Mouse (Mus musculus): ENCODE data around the gene Rasgef1b. TPM values are rescaled to one million over a fixed set of nuclear protein-coding genes. Genes with fewer than 3 reads are reported as not detected.

The Rasgef1b gene
- polyA plus RNA-seq, 1 experiment from 2014 or later: 115 TPM

GRCm38 (mm10) chr5:99332021-99332420 is 396.8 kb downstream of the Rasgef1b start:
- Histone ChIP-seq H3K9me3 (no peaks in the 10 kb centered on the region), H3K4me2 (replicated peaks) (no peak overlapping the region), H3K9ac (replicated peaks) (no peak overlapping the region), H3K36me3 (no peaks in the 10 kb centered on the region), H3K4me1 (no peaks in the 10 kb centered on the region), H3K4me3 (no peak overlapping the region), H3K27ac (replicated peaks) (no peak overlapping the region), H3K27me3 (no peaks in the 10 kb centered on the region)
- ATAC-seq (replicated peaks): no peak
- WGBS: 93% methylated on average over 2 of the region's 2 CpGs

GRCm38 (mm10) chr5:99329065-99329464 is 399.8 kb downstream of the Rasgef1b start:
- no peaks in the 10 kb centered on the region for H3K9me3 ChIP-seq
- no peak for ATAC-seq (replicated peaks)
- H3K4me1 ChIP-seq: no peaks in the 10 kb centered on the region
- no peak overlapping the region for H3K27ac ChIP-seq (replicated peaks)
- no peak overlapping the region for H3K4me2 ChIP-seq (replicated peaks)
- H3K9ac ChIP-seq (replicated peaks): no peak overlapping the region
- H3K36me3 ChIP-seq: no peaks in the 10 kb centered on the region
- no peaks in the 10 kb centered on the region for H3K27me3 ChIP-seq
- H3K4me3 ChIP-seq: no peak overlapping the region
- 69% methylated on average over 6 of the region's 6 CpGs for WGBS

GRCm38 (mm10) chr5:99327019-99327418 is 401.8 kb downstream of the Rasgef1b start:
- Histone ChIP-seq H3K36me3 (no peaks in the 10 kb centered on the region), H3K27ac (replicated peaks) (no peak overlapping the region), H3K4me1 (no peaks in the 10 kb centered on the region), H3K9me3 (no peaks in the 10 kb centered on the region), H3K27me3 (no peaks in the 10 kb centered on the region), H3K4me3 (no peak overlapping the region), H3K9ac (replicated peaks) (no peak overlapping the region), H3K4me2 (replicated peaks) (no peak overlapping the region)
- 83% methylated on average over 2 of the region's 2 CpGs for WGBS
- ATAC-seq (replicated peaks): no peak

- no peak overlapping the region for H3K4me3 ChIP-seq
- no peaks in the 10 kb centered on the region for H3K9me3 ChIP-seq
- H3K9ac ChIP-seq (replicated peaks): no peak overlapping the region
- H3K27ac ChIP-seq (replicated peaks): no peak overlapping the region
- H3K4me2 ChIP-seq (replicated peaks): no peak overlapping the region
- no peaks in the 10 kb centered on the region for H3K36me3 ChIP-seq
- no peaks in the 10 kb centered on the region for H3K27me3 ChIP-seq
- H3K4me1 ChIP-seq: no peaks in the 10 kb centered on the region
- ATAC-seq (replicated peaks): no peak
These were observed 403.6 kb downstream of the Rasgef1b start for GRCm38 (mm10) chr5:99325301-99325700.

- H3K4me1 ChIP-seq: no peaks in the 10 kb centered on the region
- H3K4me2 ChIP-seq (replicated peaks): no peak overlapping the region
- no peak for ATAC-seq (replicated peaks)
- WGBS: 77% methylated on average over 4 of the region's 4 CpGs
- no peaks in the 10 kb centered on the region for H3K27me3 ChIP-seq
- H3K27ac ChIP-seq (replicated peaks): no peak overlapping the region
- no peak overlapping the region for H3K4me3 ChIP-seq
- H3K36me3 ChIP-seq: no peaks in the 10 kb centered on the region
- no peak overlapping the region for H3K9ac ChIP-seq (replicated peaks)
- no peaks in the 10 kb centered on the region for H3K9me3 ChIP-seq
These were observed 408.1 kb downstream of the Rasgef1b start for GRCm38 (mm10) chr5:99320783-99321182.

- H3K4me1 ChIP-seq: peaks cover 4% of the 10 kb centered on the region; the same call in 1 of the 2 replicates
- no peaks in the 10 kb centered on the region for H3K27me3 ChIP-seq
- H3K9me3 ChIP-seq: no peaks in the 10 kb centered on the region
- H3K27ac ChIP-seq (replicated peaks): no peak overlapping the region
- no peak overlapping the region for H3K9ac ChIP-seq (replicated peaks)
- H3K36me3 ChIP-seq: no peaks in the 10 kb centered on the region
- no peak overlapping the region for H3K4me3 ChIP-seq
- no peak overlapping the region for H3K4me2 ChIP-seq (replicated peaks)
- ATAC-seq (replicated peaks): no peak
- WGBS: 24% methylated on average over 4 of the region's 4 CpGs
These were observed 430.9 kb downstream of the Rasgef1b start for GRCm38 (mm10) chr5:99297939-99298338.

GRCm38 (mm10) chr5:99296348-99296747 is 432.5 kb downstream of the Rasgef1b start:
- no peaks in the 10 kb centered on the region for H3K27me3 ChIP-seq
- 83% methylated on average over 2 of the region's 2 CpGs for WGBS
- H3K27ac ChIP-seq (replicated peaks): no peak overlapping the region
- H3K36me3 ChIP-seq: no peaks in the 10 kb centered on the region
- H3K4me1 ChIP-seq: peaks cover 4% of the 10 kb centered on the region; the same call in 1 of the 2 replicates
- no peak overlapping the region for H3K9ac ChIP-seq (replicated peaks)
- H3K4me3 ChIP-seq: no peak overlapping the region
- no peak overlapping the region for H3K4me2 ChIP-seq (replicated peaks)
- H3K9me3 ChIP-seq: no peaks in the 10 kb centered on the region
- ATAC-seq (replicated peaks): no peak

GRCm38 (mm10) chr5:99292287-99292851 is 436.5 kb downstream of the Rasgef1b start:
- H3K9me3 ChIP-seq: no peaks in the 10 kb centered on the region
- H3K4me2 ChIP-seq (replicated peaks): no peak overlapping the region
- H3K4me1 ChIP-seq: peaks cover 4% of the 10 kb centered on the region; the same call in 1 of the 2 replicates
- H3K27ac ChIP-seq (replicated peaks): no peak overlapping the region
- H3K36me3 ChIP-seq: no peaks in the 10 kb centered on the region
- H3K4me3 ChIP-seq: no peak overlapping the region
- H3K9ac ChIP-seq (replicated peaks): no peak overlapping the region
- no peak for ATAC-seq (replicated peaks)
- no peaks in the 10 kb centered on the region for H3K27me3 ChIP-seq
- 77% methylated on average over 10 of the region's 10 CpGs for WGBS

GRCm38 (mm10) chr5:99291084-99291830 is 437.6 kb downstream of the Rasgef1b start:
- Histone ChIP-seq H3K27me3 (no peaks in the 10 kb centered on the region), H3K9me3 (no peaks in the 10 kb centered on the region), H3K27ac (replicated peaks) (no peak overlapping the region), H3K4me2 (replicated peaks) (no peak overlapping the region), H3K36me3 (no peaks in the 10 kb centered on the region), H3K9ac (replicated peaks) (no peak overlapping the region), H3K4me3 (no peak overlapping the region), H3K4me1 (peaks cover 4% of the 10 kb centered on the region; the same call in 1 of the 2 replicates)
- no peak for ATAC-seq (replicated peaks)
- WGBS: 82% methylated on average over 12 of the region's 12 CpGs

GRCm38 (mm10) chr5:99288262-99288661 is 440.6 kb downstream of the Rasgef1b start:
- no peaks in the 10 kb centered on the region for H3K36me3 ChIP-seq
- H3K27ac ChIP-seq (replicated peaks): no peak overlapping the region
- no peak overlapping the region for H3K4me2 ChIP-seq (replicated peaks)
- WGBS: 85% methylated on average over 4 of the region's 4 CpGs
- H3K27me3 ChIP-seq: no peaks in the 10 kb centered on the region
- ATAC-seq (replicated peaks): no peak
- no peak overlapping the region for H3K9ac ChIP-seq (replicated peaks)
- no peaks in the 10 kb centered on the region for H3K9me3 ChIP-seq
- no peak overlapping the region for H3K4me3 ChIP-seq
- H3K4me1 ChIP-seq: no peaks in the 10 kb centered on the region

GRCm38 (mm10) chr5:99287647-99288185 is 441.1 kb downstream of the Rasgef1b start:
- H3K9ac ChIP-seq (replicated peaks): no peak overlapping the region
- ATAC-seq (replicated peaks): no peak
- no peak overlapping the region for H3K4me2 ChIP-seq (replicated peaks)
- H3K36me3 ChIP-seq: no peaks in the 10 kb centered on the region
- H3K27ac ChIP-seq (replicated peaks): no peak overlapping the region
- WGBS: 89% methylated on average over 6 of the region's 6 CpGs
- no peaks in the 10 kb centered on the region for H3K9me3 ChIP-seq
- no peak overlapping the region for H3K4me3 ChIP-seq
- no peaks in the 10 kb centered on the region for H3K27me3 ChIP-seq
- no peaks in the 10 kb centered on the region for H3K4me1 ChIP-seq

GRCm38 (mm10) chr5:99286575-99286974 is 442.3 kb downstream of the Rasgef1b start:
- no peaks in the 10 kb centered on the region for H3K36me3 ChIP-seq
- no peaks in the 10 kb centered on the region for H3K4me1 ChIP-seq
- no peaks in the 10 kb centered on the region for H3K27me3 ChIP-seq
- H3K27ac ChIP-seq (replicated peaks): no peak overlapping the region
- WGBS: 90% methylated on average over 6 of the region's 6 CpGs
- no peak overlapping the region for H3K9ac ChIP-seq (replicated peaks)
- H3K4me3 ChIP-seq: no peak overlapping the region
- H3K4me2 ChIP-seq (replicated peaks): no peak overlapping the region
- ATAC-seq (replicated peaks): no peak
- no peaks in the 10 kb centered on the region for H3K9me3 ChIP-seq

All from forebrain, embryonic 15.5 days (tissue).